Mouse (Mus musculus) CD4-positive helper T cell, adult 2 months (primary cell): ENCODE results near the gene Spats2.
A peak's percentile ranks its signal among the peaks of the same experiment; 100 is the strongest.

Experiments used
- DNase-seq: peaks from one replicate; pipeline ENCODE4 v3.0.0-alpha.2; 2012; ENCODE audit warnings: low read depth, missing footprints, low spot score

Spats2 gene

DNA sequence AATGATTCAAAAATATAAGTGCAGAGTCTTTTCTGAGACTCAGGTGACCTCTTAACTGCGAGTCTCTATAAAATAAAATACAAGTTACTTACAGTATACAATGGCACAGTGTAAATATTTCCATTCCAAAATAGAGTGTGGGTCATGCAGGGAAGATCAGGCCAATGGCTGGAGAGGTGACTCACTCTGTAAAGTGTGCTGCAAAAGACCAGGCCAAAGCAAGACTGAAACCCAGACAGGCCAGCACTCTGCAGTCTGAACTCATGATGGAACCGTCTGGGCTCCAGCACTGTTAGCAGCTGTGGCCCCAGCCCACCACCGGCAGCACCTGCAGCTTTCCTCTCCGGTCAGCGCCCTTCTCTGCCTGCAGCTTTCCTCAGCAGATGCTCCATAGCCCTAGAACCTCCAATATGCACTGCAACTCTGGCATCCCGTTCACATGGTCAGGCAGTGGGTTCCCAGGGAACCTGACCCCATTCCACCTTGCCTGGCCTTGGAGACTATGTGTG lies 129.6 kb downstream of the Spats2 start:
- DNase-seq, result no peak

DNA sequence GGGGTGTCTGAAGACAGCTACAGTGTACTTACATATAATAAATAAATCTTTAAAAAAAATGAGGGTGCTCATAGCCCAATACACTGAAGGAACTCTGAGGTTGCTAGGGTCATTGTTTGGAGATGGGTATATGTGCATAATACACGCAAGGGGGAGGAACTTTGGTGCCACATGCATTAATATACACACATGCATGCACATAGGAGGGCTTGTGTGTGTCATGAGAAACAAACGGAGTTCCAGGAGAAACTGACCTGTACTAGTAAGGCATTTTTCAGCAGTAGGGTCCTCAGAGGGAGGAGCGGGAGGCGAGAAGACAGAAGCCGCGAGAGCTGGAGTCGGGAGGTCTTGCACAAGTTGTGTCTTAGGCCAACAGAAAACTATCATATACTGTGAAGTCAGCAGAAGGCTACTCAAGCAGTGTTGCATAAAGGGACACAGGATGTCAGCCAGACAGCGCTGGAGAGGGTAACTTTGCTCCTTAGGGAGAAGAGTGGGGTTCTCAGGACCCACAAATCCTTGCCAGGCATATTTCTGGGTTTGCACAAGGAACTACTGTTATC lies 133.5 kb downstream of the Spats2 start:
- DNase-seq, result no peak

DNA sequence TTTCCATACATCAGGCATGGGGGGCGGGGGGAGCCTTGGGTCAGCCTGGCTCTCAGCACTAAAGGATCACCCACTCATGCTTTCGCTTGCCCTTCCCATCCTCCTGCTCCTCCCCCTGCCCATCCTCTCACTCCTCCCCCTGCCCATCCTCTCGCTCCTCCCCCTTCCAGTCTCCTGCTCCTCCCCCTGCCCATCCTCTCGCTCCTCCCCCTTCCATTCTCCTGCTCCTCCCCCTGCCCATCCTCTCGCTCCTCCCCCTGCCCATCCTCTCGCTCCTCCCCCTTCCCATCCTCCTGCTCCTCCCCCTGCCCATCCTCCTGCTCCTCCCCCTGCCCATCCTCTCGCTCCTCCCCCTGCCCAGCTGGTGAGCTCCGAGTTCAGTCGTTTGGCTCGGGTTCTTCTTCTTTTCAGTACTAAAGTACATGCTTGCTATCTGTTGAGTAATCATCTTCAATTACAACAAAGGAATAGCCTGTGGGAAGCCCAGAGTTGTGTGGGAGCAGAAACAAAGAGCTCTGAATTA lies 134.1 kb downstream of the Spats2 start:
- peak; percentile 64 for DNase-seq

DNA sequence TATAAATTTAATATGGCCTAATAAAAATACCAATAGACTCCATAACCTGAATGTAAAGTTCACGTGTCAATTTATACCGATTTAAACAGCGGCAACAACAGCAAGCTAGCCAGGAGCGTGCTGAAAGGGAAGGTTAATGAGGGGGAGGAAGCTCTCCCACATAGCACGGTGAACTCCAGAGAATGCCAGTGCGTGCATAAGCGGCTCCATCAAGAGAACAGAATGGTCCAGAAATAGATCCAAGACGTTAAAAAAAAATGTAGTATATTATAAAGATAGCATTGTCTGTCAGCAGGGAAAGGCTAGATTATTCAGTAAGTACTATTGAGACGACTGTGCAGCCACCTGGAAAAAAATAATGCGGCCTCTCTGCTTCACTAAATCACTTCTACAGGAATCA lies 137.0 kb downstream of the Spats2 start:
- DNase-seq, result no peak
